Mouse (Mus musculus) right cerebral cortex, postnatal 25 days (tissue): Measurements from ENCODE around the gene Susd1.
A peak's percentile ranks its signal among the peaks of the same experiment; 100 is the strongest.

Experiments
- DNase-seq: peaks from one replicate; pipeline ENCODE4 v3.0.0; 2022

Susd1 gene

GRCm38 (mm10) chr4:59429128-59429527, 9.3 kb downstream of the Susd1 start:
- DNase-seq = no peak

- DNase-seq = no peak
Measured at GRCm38 (mm10) chr4:59426429-59426828, 12.0 kb downstream of the Susd1 start.

- no peak for DNase-seq
Measured at GRCm38 (mm10) chr4:59422808-59423207, 15.6 kb downstream of the Susd1 start.

GRCm38 (mm10) chr4:59422025-59422783, 16.2 kb downstream of the Susd1 start:
- no peak for DNase-seq

GRCm38 (mm10) chr4:59421369-59421746, 17.1 kb downstream of the Susd1 start:
- no peak for DNase-seq

- no peak for DNase-seq
Measured at GRCm38 (mm10) chr4:59420695-59421368, 17.6 kb downstream of the Susd1 start.

GRCm38 (mm10) chr4:59419211-59419610, 19.2 kb downstream of the Susd1 start:
- no peak for DNase-seq

GRCm38 (mm10) chr4:59413428-59413827, 25.0 kb downstream of the Susd1 start:
- DNase-seq = no peak

GRCm38 (mm10) chr4:59411153-59411552, 27.3 kb downstream of the Susd1 start:
- no peak for DNase-seq

- DNase-seq = no peak
Measured at GRCm38 (mm10) chr4:59407766-59408165, 30.7 kb downstream of the Susd1 start.

GRCm38 (mm10) chr4:59404375-59404774, 34.1 kb downstream of the Susd1 start:
- DNase-seq = no peak

GRCm38 (mm10) chr4:59400931-59401330, 37.5 kb downstream of the Susd1 start:
- no peak for DNase-seq

GRCm38 (mm10) chr4:59399343-59399742, 39.1 kb downstream of the Susd1 start:
- DNase-seq = no peak

- no peak for DNase-seq
Measured at GRCm38 (mm10) chr4:59395528-59395927, 42.9 kb downstream of the Susd1 start.

GRCm38 (mm10) chr4:59394155-59394554, 44.3 kb downstream of the Susd1 start:
- no peak for DNase-seq

- DNase-seq = no peak
Measured at GRCm38 (mm10) chr4:59388447-59389030, 49.9 kb downstream of the Susd1 start.

GRCm38 (mm10) chr4:59387387-59388210, 50.8 kb downstream of the Susd1 start:
- DNase-seq = no peak

- no peak for DNase-seq
Measured at GRCm38 (mm10) chr4:59385254-59385895, 53.1 kb downstream of the Susd1 start.

- no peak for DNase-seq
Measured at GRCm38 (mm10) chr4:59383791-59384190, 54.6 kb downstream of the Susd1 start.

GRCm38 (mm10) chr4:59382131-59382530, 56.3 kb downstream of the Susd1 start:
- DNase-seq = no peak

- peak; percentile 81 for DNase-seq
Measured at GRCm38 (mm10) chr4:59381007-59381743, 57.3 kb downstream of the Susd1 start.

- no peak for DNase-seq
Measured at GRCm38 (mm10) chr4:59380478-59380877, 58.0 kb downstream of the Susd1 start.
